Mouse (Mus musculus) CH12.LX (cell line): ENCODE data around the gene Bbs12. TPM values are rescaled to one million over a fixed set of nuclear protein-coding genes. Genes with fewer than 3 reads are reported as not detected.

Source experiments
- DNase-seq: peaks from one replicate; pipeline ENCODE4 v3.0.0-alpha.2; 2013; ENCODE audit errors: extremely low read depth
- H3K27ac ChIP-seq: 2 replicates; pipeline ENCODE4 v1.5.1; 2012; ENCODE audit warnings: low read depth, mild to moderate bottlenecking, control low read depth, moderate library complexity; ENCODE audit not compliant: insufficient read depth
- H3K27me3 ChIP-seq: replicated peaks from 2 replicates; pipeline ENCODE3; 2012; ENCODE audit warnings: inconsistent platforms
- H3K36me3 ChIP-seq, 2 experiments: replicated peaks in 1 of 2; 2 replicates each; pipeline versions ENCODE3 to v1.6.1; 2012; ENCODE audit warnings: inconsistent platforms in 1 of 2, low read length in 1 of 2, mild to moderate bottlenecking in 1 of 2, mixed read lengths in 1 of 2, moderate library complexity in 1 of 2; ENCODE audit not compliant: control insufficient read depth in 1 of 2, insufficient read depth in 1 of 2
- H3K4me1 ChIP-seq, 2 experiments: 2 replicates each; pipeline ENCODE4 v1.6.1; 2012; ENCODE audit warnings: inconsistent platforms in 1 of 2, moderate library complexity in 1 of 2; ENCODE audit not compliant: insufficient read depth in 2 of 2, control insufficient read depth in 1 of 2
- H3K4me2 ChIP-seq: 2 replicates; pipeline ENCODE4 v1.6.1; 2012; ENCODE audit warnings: low read depth, mild to moderate bottlenecking, control low read depth; ENCODE audit not compliant: poor library complexity, insufficient read depth, severe bottlenecking
- H3K4me3 ChIP-seq, 3 experiments: fragments of 150-350 bp in 1 of 3; sonication (generic) in 1 of 3; replicated peaks in 1 of 3; 2 replicates each; pipeline versions ENCODE3 to v1.5.1; 2011 to 2012; ENCODE audit warnings: low read depth in 2 of 3, low read length in 2 of 3, mild to moderate bottlenecking in 2 of 3, moderate library complexity in 2 of 3, control low read depth in 1 of 3, improper control_type of control experiment in 1 of 3, inconsistent platforms in 1 of 3, mixed read lengths in 1 of 3; ENCODE audit not compliant: poor library complexity in 1 of 3
- H3K79me2 ChIP-seq: replicated peaks from 2 replicates; pipeline ENCODE4 v1.6.1; 2012; ENCODE audit warnings: mild to moderate bottlenecking, moderate library complexity; ENCODE audit not compliant: control insufficient read depth, poor library complexity, insufficient read depth, severe bottlenecking; ENCODE audit errors: extremely low read depth
- H3K9ac ChIP-seq: 2 replicates; pipeline ENCODE4 v1.6.1; 2012; ENCODE audit warnings: low read depth, mild to moderate bottlenecking, control low read depth, moderate library complexity; ENCODE audit not compliant: insufficient read depth
- H3K9me3 ChIP-seq: replicated peaks from 2 replicates; pipeline ENCODE3; 2012; ENCODE audit warnings: low read length, inconsistent platforms, mixed read lengths
- BHLHE40 ChIP-seq: IDR thresholded peaks from 2 replicates; pipeline ENCODE4 v1.6.1; 2011; ENCODE audit warnings: mild to moderate bottlenecking, low read depth, low read length, improper control_type of control experiment
- CHD2 ChIP-seq: IDR thresholded peaks from 2 replicates; pipeline ENCODE4 v1.6.1; 2011; ENCODE audit warnings: low read length, improper control_type of control experiment
- E2F4 ChIP-seq: IDR thresholded peaks from 2 replicates; pipeline ENCODE4 v1.6.1; 2011; ENCODE audit warnings: low read depth, low read length, improper control_type of control experiment; ENCODE audit not compliant: insufficient replicate concordance
- ELF1 ChIP-seq: IDR thresholded peaks from 2 replicates; pipeline ENCODE4 v1.6.1; 2014; ENCODE audit warnings: low read depth, mild to moderate bottlenecking, inconsistent platforms, low read length, improper control_type of control experiment
- IRF4 ChIP-seq: IDR thresholded peaks from 2 replicates; pipeline ENCODE4 v1.6.1; 2014; ENCODE audit warnings: low read depth, mild to moderate bottlenecking, inconsistent platforms, low read length, improper control_type of control experiment
- JUND ChIP-seq: conservative IDR thresholded peaks from 2 replicates; pipeline ENCODE4 v1.6.1; 2011; ENCODE audit warnings: low read depth, low read length, improper control_type of control experiment
- MAX ChIP-seq: IDR thresholded peaks from 2 replicates; pipeline ENCODE4 v1.6.1; 2011; ENCODE audit warnings: low read length, improper control_type of control experiment
- MEF2A ChIP-seq: IDR thresholded peaks from 2 replicates; pipeline ENCODE4 v1.6.1; 2014; ENCODE audit warnings: low read depth, mild to moderate bottlenecking, inconsistent platforms, low read length, improper control_type of control experiment, borderline replicate concordance
- MXI1 ChIP-seq: IDR thresholded peaks from 2 replicates; pipeline ENCODE4 v1.6.1; 2011; ENCODE audit warnings: mild to moderate bottlenecking, low read depth, low read length, improper control_type of control experiment
- MYC ChIP-seq: IDR thresholded peaks from 2 replicates; pipeline ENCODE4 v1.6.1; 2011; ENCODE audit warnings: low read depth, mild to moderate bottlenecking, improper control_type of control experiment, low read length
- NELFE ChIP-seq: IDR thresholded peaks from 2 replicates; pipeline ENCODE4 v1.6.1; 2011; ENCODE audit warnings: low read depth, low read length, improper control_type of control experiment
- PAX5 ChIP-seq: IDR thresholded peaks from 2 replicates; pipeline ENCODE4 v1.6.1; 2012; ENCODE audit warnings: low read length, inconsistent platforms, mixed read lengths
- POLR2A ChIP-seq: IDR thresholded peaks from 2 replicates; pipeline ENCODE4 v1.6.1; 2011; ENCODE audit warnings: low read depth, mild to moderate bottlenecking, improper control_type of control experiment, low read length
- POLR2AphosphoS2 ChIP-seq: IDR thresholded peaks from 2 replicates; pipeline ENCODE4 v1.6.1; 2011; ENCODE audit warnings: low read depth, low read length, improper control_type of control experiment
- RAD21 ChIP-seq: IDR thresholded peaks from 2 replicates; pipeline ENCODE4 v1.6.1; 2011; ENCODE audit warnings: low read depth, mild to moderate bottlenecking, low read length, improper control_type of control experiment, moderate library complexity
- RCOR1 ChIP-seq: conservative IDR thresholded peaks from 2 replicates; pipeline ENCODE4 v1.6.1; 2012; ENCODE audit warnings: low read depth, mild to moderate bottlenecking, inconsistent platforms, low read length, improper control_type of control experiment
- UBTF ChIP-seq: IDR thresholded peaks from 2 replicates; pipeline ENCODE4 v1.6.1; 2012; ENCODE audit warnings: low read depth, mild to moderate bottlenecking, inconsistent platforms, low read length, improper control_type of control experiment, moderate library complexity
- ZKSCAN1 ChIP-seq: IDR thresholded peaks from 2 replicates; pipeline ENCODE4 v1.6.1; 2012; ENCODE audit warnings: low read depth, inconsistent platforms, low read length, improper control_type of control experiment, borderline replicate concordance
- ZMIZ1 ChIP-seq: IDR thresholded peaks from 2 replicates; pipeline ENCODE4 v1.6.1; 2012; ENCODE audit warnings: low read depth, mild to moderate bottlenecking, inconsistent platforms, low read length, improper control_type of control experiment
- ZNF384 ChIP-seq: IDR thresholded peaks from 2 replicates; pipeline ENCODE4 v1.6.1; 2012; ENCODE audit warnings: low read depth, low read length, improper control_type of control experiment, inconsistent platforms
- dilution Hi-C: fragments of 300-500 bp; cut with MboI; formaldehyde crosslinking; loops from 2 replicates; pipeline ENCODE4 v1.14.3; 2020; ENCODE audit warnings: low sequenced_read_pairs; ENCODE audit not compliant: extremely low pct_unique_long_range_greater_than_20kb, extremely low pct_ligation_motif_present
- in situ Hi-C: fragments of 300-500 bp; cut with MboI; formaldehyde crosslinking; loops from 3 replicates; pipeline ENCODE4 v1.14.3; 2019; ENCODE audit warnings: low sequenced_read_pairs, low pct_ligation_motif_present, low pct_unique_long_range_greater_than_20kb, mixed read lengths
- polyA plus RNA-seq: library from polyadenylated mRNA; unstranded; fragments of >175 nt; gene quantifications from 2 replicates; pipeline ENCODE4 v1.2.1, GENCODE M21; 2012; ENCODE audit warnings: low read depth; ENCODE audit not compliant: insufficient read length
- total RNA-seq, 2 experiments: library from RNA; depleted of rRNA; stranded (reverse); fragments of 300-350 nt in 1 of 2; fragments of >200 nt in 1 of 2; gene quantifications; 2 replicates each; pipeline ENCODE4 v1.2.3; 2012 to 2014

Gene Bbs12
- total and polyA plus RNA-seq, 3 experiments, result 3.2 to 8.3 (median 4.0) TPM

DNA sequence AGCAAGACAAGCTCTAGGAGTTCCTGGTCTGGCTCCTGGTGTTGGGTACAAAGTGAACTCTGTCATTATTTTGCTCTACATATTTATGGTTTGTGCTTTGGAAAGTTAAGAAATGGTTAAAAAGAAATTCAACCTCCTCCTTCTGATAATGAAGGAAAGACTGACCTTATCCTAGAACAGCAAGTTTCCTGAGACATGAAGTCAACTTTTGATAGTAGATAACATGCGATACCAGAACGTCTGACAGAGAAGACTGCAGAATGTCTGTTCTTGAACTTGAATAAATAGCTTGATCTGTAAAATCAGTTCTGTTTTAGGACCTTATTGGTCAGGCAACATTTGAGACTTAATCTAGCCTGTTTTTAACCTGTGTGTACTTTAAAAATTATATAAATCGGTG is 14.3 kb downstream of the Bbs12 start:
- Histone ChIP-seq H3K79me2 (no peaks in the 10 kb centered on the region), H3K9me3 (no peaks in the 10 kb centered on the region), H3K36me3 (no peaks in the 10 kb centered on the region), H3K4me2 (no peak overlapping the region), H3K4me3 (no peak overlapping the region), H3K27me3 (no peaks in the 10 kb centered on the region), H3K27ac (no peak overlapping the region)
- in situ Hi-C loops (loop anchor here (10.0 kb wide), 1 partner anchor 88 kb away; the partner anchor contains the start of gene Spata5), dilution Hi-C loops (no loop called here)
- no peak for DNase-seq
- TF ChIP-seq ZMIZ1 (no peak), IRF4 (no peak), MEF2A (no peak), E2F4 (no peak)
- TF ChIP-seq, all 38 proteins: peak for 0
- Histone ChIP-seq H3K9ac (no peak overlapping the region), H3K4me1 (no peaks in the 10 kb centered on the region)

DNA sequence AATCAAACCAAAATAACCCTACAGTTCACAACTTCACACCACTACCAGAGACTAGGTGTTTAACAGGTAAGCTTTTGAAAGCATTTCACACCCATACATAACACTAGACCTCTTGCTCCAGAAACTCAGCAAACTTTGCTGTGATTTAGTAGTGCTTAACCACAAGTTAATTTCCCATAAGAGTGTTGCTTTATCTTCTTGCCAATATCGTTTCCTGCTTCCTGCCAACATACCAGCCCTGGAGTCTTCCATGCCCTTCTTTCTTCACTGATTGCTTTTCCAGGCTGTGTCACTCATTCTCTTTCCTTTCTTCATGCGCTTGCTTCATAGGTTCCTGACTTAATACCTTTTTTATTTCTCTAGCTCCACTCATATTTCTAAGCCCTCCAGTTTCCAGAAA is 16.1 kb downstream of the Bbs12 start:
- dilution Hi-C loops (no loop called here), in situ Hi-C loops (loop anchor here (10.0 kb wide), 1 partner anchor 86 kb away; the partner anchor contains the start of gene Spata5)
- H3K27ac ChIP-seq, result no peak overlapping the region
- H3K27me3 ChIP-seq, result no peaks in the 10 kb centered on the region
- H3K4me2 ChIP-seq, result no peak overlapping the region
- TF ChIP-seq E2F4 (no peak), MYC (no peak), POLR2A (no peak), IRF4 (no peak), UBTF (no peak), BHLHE40 (no peak), ZNF384 (no peak), JUND (no peak), RCOR1 (no peak), NELFE (no peak), MAX (no peak), ELF1 (no peak), MXI1 (no peak)
- no peak overlapping the region for H3K4me3 ChIP-seq
- H3K36me3 ChIP-seq, result no peaks in the 10 kb centered on the region
- no peak for DNase-seq
- H3K9ac ChIP-seq, result no peak overlapping the region
- peaks cover 0 to 8% of the 10 kb centered on the region in 2 experiments; a peak in 2 of 4 replicates for H3K4me1 ChIP-seq
- no peaks in the 10 kb centered on the region for H3K9me3 ChIP-seq
- H3K79me2 ChIP-seq, result no peaks in the 10 kb centered on the region

DNA sequence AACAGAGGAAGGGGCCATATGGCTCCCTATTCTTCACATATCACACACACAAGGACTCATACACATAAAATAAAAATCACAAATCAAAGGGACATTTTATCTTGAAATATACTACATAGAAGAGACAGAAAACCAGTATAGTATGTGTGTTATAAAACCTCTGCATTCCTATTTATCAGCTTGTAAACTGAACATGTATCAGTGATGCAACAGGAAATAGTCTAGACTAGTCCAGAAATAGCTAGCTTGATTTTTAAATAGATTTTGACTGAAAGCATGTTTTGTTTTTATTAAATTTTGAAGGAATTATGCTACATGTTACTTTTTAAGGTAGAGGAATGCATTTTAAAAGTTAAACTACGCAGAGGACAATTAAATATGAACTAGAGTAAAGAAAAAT is 17.6 kb downstream of the Bbs12 start:
- in situ Hi-C loops, result loop anchor here (10.0 kb wide), 1 partner anchor 85 kb away; the partner anchor contains the start of gene Spata5
- dilution Hi-C loops, result no loop called here
- Histone ChIP-seq H3K27me3 (no peaks in the 10 kb centered on the region), H3K9ac (no peak overlapping the region), H3K36me3 (no peaks in the 10 kb centered on the region), H3K9me3 (no peaks in the 10 kb centered on the region), H3K4me3 (no peak overlapping the region), H3K4me2 (no peak overlapping the region), H3K79me2 (no peaks in the 10 kb centered on the region), H3K4me1 (peaks cover 0 to 8% of the 10 kb centered on the region in 2 experiments; a peak in 2 of 4 replicates), H3K27ac (no peak overlapping the region)
- DNase-seq, result no peak
- no peak for TF ChIP-seq POLR2AphosphoS2
- TF ChIP-seq PAX5, result no peak
- no peak for TF ChIP-seq CHD2
- no peak for TF ChIP-seq ZKSCAN1
- TF ChIP-seq RAD21, result no peak
